Mouse (Mus musculus) small intestine, adult 2 months (tissue): ENCODE measurements around the gene Plekho2.

ENCODE experiments used
- CTCF ChIP-seq: fragments of 200-500 bp; IDR thresholded peaks from 2 replicates; pipeline ENCODE4 v1.5.1; 2012; ENCODE audit warnings: low read depth, mild to moderate bottlenecking, control low read depth, inconsistent platforms, low read length, moderate library complexity, mixed read lengths; ENCODE audit not compliant: insufficient replicate concordance, insufficient read length; ENCODE audit errors: extremely low read depth
- POLR2A ChIP-seq: fragments of 200-500 bp; IDR thresholded peaks from 2 replicates; pipeline ENCODE4 v1.6.1; 2012; ENCODE audit warnings: low read depth, mild to moderate bottlenecking, control low read depth, inconsistent platforms, low read length, moderate library complexity

DNA sequence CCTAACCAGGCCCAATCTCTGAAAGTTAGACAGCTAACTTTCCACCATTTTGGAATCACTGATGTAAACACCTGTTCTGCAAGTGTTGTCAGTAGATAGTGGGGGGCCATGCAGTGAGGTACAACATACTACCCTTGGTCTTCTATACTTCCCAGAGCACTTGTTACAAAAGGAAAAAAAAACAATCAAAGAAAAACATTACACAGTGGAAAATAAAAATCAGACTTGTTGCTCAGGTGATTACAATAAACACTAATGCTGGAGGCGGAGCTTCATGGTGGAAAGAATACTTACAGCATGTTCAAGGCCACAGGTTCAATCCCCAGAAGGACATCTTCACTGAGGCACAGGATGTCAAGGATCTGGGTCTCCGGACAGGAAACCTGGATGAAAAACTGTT, 27.1 kb downstream of the Plekho2 start:
- TF ChIP-seq POLR2A (no peak), CTCF (no peak)
